Mouse (Mus musculus) small intestine, adult 2 months (tissue): ENCODE measurements at regions not wholly inside any gene's neighbourhood (a gene's known extent, or its start where the extent isn't known, plus 50 kb on each side); places are given as distances from the start of the nearest gene placed in this dataset.

Experiments
- H3K27ac ChIP-seq: fragments of 200-500 bp; 2 replicates; pipeline ENCODE4 v1.5.1; 2012; ENCODE audit warnings: low read depth, low read length, control low read depth, inconsistent platforms; ENCODE audit not compliant: insufficient read depth
- H3K27me3 ChIP-seq: fragments of 200-500 bp; 2 replicates; pipeline ENCODE4 v1.6.1; 2012; ENCODE audit warnings: mild to moderate bottlenecking, moderate library complexity, low read length, inconsistent platforms; ENCODE audit not compliant: control insufficient read depth, insufficient read depth
- H3K36me3 ChIP-seq: fragments of 200-500 bp; 2 replicates; pipeline ENCODE4 v1.6.1; 2012; ENCODE audit warnings: mild to moderate bottlenecking, low read length, control low read depth, inconsistent platforms; ENCODE audit not compliant: control insufficient read depth, insufficient read depth
- H3K4me1 ChIP-seq: fragments of 200-500 bp; 2 replicates; pipeline ENCODE4 v1.6.1; 2012; ENCODE audit warnings: low read length, inconsistent platforms, mixed read lengths; ENCODE audit not compliant: control insufficient read depth, insufficient read depth, insufficient read length
- H3K4me3 ChIP-seq: fragments of 200-500 bp; 2 replicates; pipeline ENCODE4 v1.5.1; 2012; ENCODE audit warnings: low read depth, mild to moderate bottlenecking, control low read depth, inconsistent platforms, low read length, moderate library complexity
- CTCF ChIP-seq: fragments of 200-500 bp; IDR thresholded peaks from 2 replicates; pipeline ENCODE4 v1.5.1; 2012; ENCODE audit warnings: low read depth, mild to moderate bottlenecking, control low read depth, inconsistent platforms, low read length, moderate library complexity, mixed read lengths; ENCODE audit not compliant: insufficient replicate concordance, insufficient read length; ENCODE audit errors: extremely low read depth
- POLR2A ChIP-seq: fragments of 200-500 bp; IDR thresholded peaks from 2 replicates; pipeline ENCODE4 v1.6.1; 2012; ENCODE audit warnings: low read depth, mild to moderate bottlenecking, control low read depth, inconsistent platforms, low read length, moderate library complexity
- WGBS: fragments of 180-500 bp; shearing (Covaris S2); methylation state at CpG from one replicate; pipeline ENCODE4 v1.1.7; 2018; 5-methylcytosine and 5-hydroxymethylcytosine counted together

- TF ChIP-seq POLR2A (no peak), CTCF (no peak)
- Histone ChIP-seq H3K27me3 (no peaks in the 10 kb centered on the region), H3K4me3 (peak overlapping the region; percentile 34; the same call in 1 of the 2 replicates), H3K36me3 (no peaks in the 10 kb centered on the region), H3K27ac (peak overlapping the region; percentile 90), H3K4me1 (peaks cover 11% of the 10 kb centered on the region; the same call in 1 of the 2 replicates)
- 12% methylated on average over 14 of the region's 14 CpGs for WGBS
Measured at GRCm38 (mm10) chr19:21036507-21037425, 82.8 kb upstream of the Tmc1 start.

GRCm38 (mm10) chr19:21035505-21035904 lies 81.5 kb upstream of the Tmc1 start:
- TF ChIP-seq POLR2A (no peak), CTCF (no peak)
- WGBS, result 12% methylated on average over 4 of the region's 4 CpGs
- Histone ChIP-seq H3K36me3 (no peaks in the 10 kb centered on the region), H3K4me1 (peaks cover 11% of the 10 kb centered on the region; the same call in 1 of the 2 replicates), H3K4me3 (no peak overlapping the region), H3K27me3 (no peaks in the 10 kb centered on the region), H3K27ac (peak overlapping the region; percentile 90; the same call in 1 of the 2 replicates)

GRCm38 (mm10) chr19:21033991-21034390 lies 80.0 kb upstream of the Tmc1 start:
- Histone ChIP-seq H3K27me3 (no peaks in the 10 kb centered on the region), H3K36me3 (no peaks in the 10 kb centered on the region), H3K4me1 (peaks cover 11% of the 10 kb centered on the region; the same call in 1 of the 2 replicates), H3K27ac (no peak overlapping the region), H3K4me3 (no peak overlapping the region)
- WGBS, result 87% methylated on average over 3 of the region's 3 CpGs
- TF ChIP-seq CTCF, result no peak
- TF ChIP-seq POLR2A, result no peak

GRCm38 (mm10) chr19:21032558-21032957 lies 78.6 kb upstream of the Tmc1 start:
- Histone ChIP-seq H3K27me3 (no peaks in the 10 kb centered on the region), H3K27ac (no peak overlapping the region), H3K36me3 (no peaks in the 10 kb centered on the region), H3K4me3 (no peak overlapping the region), H3K4me1 (peaks cover 7% of the 10 kb centered on the region; the same call in 1 of the 2 replicates)
- TF ChIP-seq CTCF (no peak), POLR2A (no peak)
- 78% methylated on average over 2 of the region's 2 CpGs for WGBS

GRCm38 (mm10) chr19:21031768-21032308 lies 77.8 kb upstream of the Tmc1 start:
- H3K27me3 ChIP-seq, result no peaks in the 10 kb centered on the region
- H3K36me3 ChIP-seq, result no peaks in the 10 kb centered on the region
- no peak overlapping the region for H3K4me3 ChIP-seq
- no peak for TF ChIP-seq CTCF
- no peak for TF ChIP-seq POLR2A
- no peak overlapping the region for H3K27ac ChIP-seq
- peaks cover 6% of the 10 kb centered on the region; the same call in 1 of the 2 replicates for H3K4me1 ChIP-seq
- 74% methylated on average over 4 of the region's 4 CpGs for WGBS

- 86% methylated on average over 5 of the region's 5 CpGs for WGBS
- no peak overlapping the region for H3K27ac ChIP-seq
- H3K4me3 ChIP-seq, result no peak overlapping the region
- H3K36me3 ChIP-seq, result no peaks in the 10 kb centered on the region
- TF ChIP-seq POLR2A, result no peak
- TF ChIP-seq CTCF, result no peak
- H3K4me1 ChIP-seq, result no peaks in the 10 kb centered on the region; the same call in 1 of the 2 replicates
- H3K27me3 ChIP-seq, result no peaks in the 10 kb centered on the region
Measured at GRCm38 (mm10) chr19:21030971-21031370, 77.0 kb upstream of the Tmc1 start.

- Histone ChIP-seq H3K36me3 (no peaks in the 10 kb centered on the region), H3K27ac (no peak overlapping the region), H3K4me1 (no peaks in the 10 kb centered on the region), H3K4me3 (no peak overlapping the region), H3K27me3 (no peaks in the 10 kb centered on the region)
- WGBS, result 91% methylated on average over 3 of the region's 3 CpGs
- TF ChIP-seq CTCF (no peak), POLR2A (no peak)
Measured at GRCm38 (mm10) chr19:21028981-21029380, 75.0 kb upstream of the Tmc1 start.
